Mouse (Mus musculus) CH12.LX (cell line): ENCODE data around the gene Ppp1r16b.
"Not testable (repeated sequence)": the region's sequence is repeated elsewhere in the genome, so short reads cannot be mapped to it uniquely, and the experiment has no call there.

Experiments used
- CHD1 ChIP-seq: IDR thresholded peaks from 2 replicates; pipeline ENCODE4 v1.6.1; 2012; ENCODE audit warnings: low read depth, low read length, improper control_type of control experiment, inconsistent platforms
- CHD2 ChIP-seq: IDR thresholded peaks from 2 replicates; pipeline ENCODE4 v1.6.1; 2011; ENCODE audit warnings: low read length, improper control_type of control experiment
- CTCF ChIP-seq, 2 experiments: IDR thresholded peaks in 1 of 2; conservative IDR thresholded peaks in 1 of 2; 2 replicates each; pipeline ENCODE4 v1.5.1; 2011 to 2012; ENCODE audit warnings: low read depth in 2 of 2, low read length in 2 of 2, improper control_type of control experiment in 1 of 2, inconsistent platforms in 1 of 2, mild to moderate bottlenecking in 1 of 2, moderate library complexity in 1 of 2
- ETS1 ChIP-seq: conservative IDR thresholded peaks from 2 replicates; pipeline ENCODE4 v1.6.1; 2012; ENCODE audit warnings: low read depth, mild to moderate bottlenecking, inconsistent platforms, low read length, improper control_type of control experiment, moderate library complexity
- GABPA ChIP-seq: IDR thresholded peaks from 2 replicates; pipeline ENCODE4 v1.6.1; 2012; ENCODE audit warnings: low read depth, low read length, improper control_type of control experiment, inconsistent platforms; ENCODE audit not compliant: insufficient replicate concordance
- MAX ChIP-seq: IDR thresholded peaks from 2 replicates; pipeline ENCODE4 v1.6.1; 2011; ENCODE audit warnings: low read length, improper control_type of control experiment
- NELFE ChIP-seq: IDR thresholded peaks from 2 replicates; pipeline ENCODE4 v1.6.1; 2011; ENCODE audit warnings: low read depth, low read length, improper control_type of control experiment
- POLR2AphosphoS2 ChIP-seq: IDR thresholded peaks from 2 replicates; pipeline ENCODE4 v1.6.1; 2011; ENCODE audit warnings: low read depth, low read length, improper control_type of control experiment
- ZC3H11A ChIP-seq: IDR thresholded peaks from 2 replicates; pipeline ENCODE4 v1.6.1; 2012; ENCODE audit warnings: low read depth, mild to moderate bottlenecking, inconsistent platforms, low read length, improper control_type of control experiment
- ZNF384 ChIP-seq: IDR thresholded peaks from 2 replicates; pipeline ENCODE4 v1.6.1; 2012; ENCODE audit warnings: low read depth, low read length, improper control_type of control experiment, inconsistent platforms

DNA sequence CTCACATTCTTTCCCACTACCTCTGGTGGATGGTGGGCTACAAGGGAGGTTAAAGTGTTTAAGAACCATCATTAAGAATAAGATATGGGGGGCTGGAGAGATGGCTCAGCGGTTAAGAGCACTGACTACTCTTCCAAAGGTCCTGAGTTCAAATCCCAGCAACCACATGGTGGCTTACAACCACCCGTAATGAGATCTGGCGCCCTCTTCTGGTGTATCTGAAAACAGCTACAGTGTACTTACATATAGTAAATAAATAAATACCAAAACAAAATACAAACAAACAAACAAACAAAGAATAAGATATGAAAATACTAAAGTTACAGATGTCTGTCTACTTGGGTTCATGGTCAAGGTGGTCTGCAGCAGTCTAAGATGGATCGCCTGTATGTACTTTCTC lies 71.0 kb downstream of the Ppp1r16b start:
- not testable (repeated sequence) for TF ChIP-seq CTCF (conservative IDR thresholded peaks at IDR 0.05 in 1 of 2, IDR thresholded peaks at IDR 0.05 in 1 of 2; ENCODE audit: low read depth in 2 of 2, low read length in 2 of 2); CHD2; GABPA; POLR2AphosphoS2; MAX; ZNF384; NELFE; ZC3H11A; ETS1; CHD1
